Mouse (Mus musculus): Measurements from ENCODE around the gene Susd6.
"Not testable (repeated sequence)": the region's sequence is repeated elsewhere in the genome, so short reads cannot be mapped to it uniquely, and the experiment has no call there.

Susd6 gene

DNA sequence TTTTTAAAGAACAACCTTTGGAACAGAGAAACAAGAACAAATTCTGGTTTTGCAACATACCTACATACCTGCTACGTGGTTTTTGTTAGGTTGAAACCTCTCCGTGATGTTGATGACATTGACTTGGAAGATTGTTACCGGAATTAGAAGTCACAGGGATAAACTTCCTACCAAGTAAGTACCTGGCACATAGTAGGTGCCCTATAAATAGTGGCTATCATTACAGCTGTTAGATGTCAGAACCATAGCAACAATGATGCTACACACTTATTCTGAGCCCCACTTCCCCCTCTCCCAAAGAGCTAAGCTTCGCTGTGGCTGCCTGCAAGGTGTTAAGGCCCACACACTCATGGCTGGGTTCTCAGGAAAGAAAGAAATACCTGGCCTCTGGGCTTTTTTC, 4.7 kb upstream of the Susd6 start:
- no peak for DNase-seq (ENCODE audit: low read depth, low spot score)

GRCm38 (mm10) chr12:80786591-80786990, 3.7 kb upstream of the Susd6 start:
- no peak for DNase-seq (ENCODE audit: low read depth, low spot score)

DNA sequence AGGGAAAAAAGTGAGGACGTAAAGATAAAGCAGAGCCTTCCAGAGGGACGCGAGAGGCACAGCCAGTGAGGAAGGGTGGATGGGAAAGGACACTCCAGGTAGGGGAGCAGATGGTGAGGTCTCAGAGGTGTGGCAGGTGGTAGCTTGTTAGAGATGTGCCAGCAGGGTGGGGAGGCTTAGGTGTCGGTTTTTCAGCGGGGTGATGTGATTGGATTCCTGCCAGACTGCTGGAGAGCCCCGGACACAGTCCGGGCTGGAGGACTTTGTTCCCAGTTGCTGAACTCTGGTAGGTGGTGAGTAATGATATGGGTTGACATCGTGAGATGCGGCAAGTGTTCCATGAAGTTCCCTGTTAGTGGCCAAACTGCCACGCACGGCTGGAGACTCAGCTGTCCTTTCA, 2.7 kb upstream of the Susd6 start:
- DNase-seq (ENCODE audit: low read depth, low spot score) = no peak

DNA sequence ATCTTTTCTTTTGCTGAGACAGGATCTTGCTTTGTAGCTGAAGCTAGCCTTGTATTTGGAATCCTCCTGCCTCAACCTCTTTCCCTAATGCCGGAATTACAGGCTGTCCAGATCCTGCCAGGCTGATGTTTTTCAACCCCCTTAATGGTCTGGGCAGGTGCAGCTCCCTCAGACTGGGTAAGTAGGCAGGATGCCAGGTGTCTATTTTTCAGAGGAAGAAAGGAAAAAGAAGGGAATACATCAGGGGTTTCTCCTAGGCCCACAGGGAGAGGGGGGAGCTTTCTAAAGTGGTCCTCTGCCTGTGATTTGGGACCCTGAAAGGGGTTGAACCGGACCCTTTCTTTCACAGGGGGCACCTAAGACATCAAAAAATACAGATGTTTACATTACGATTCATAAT, 2.1 kb upstream of the Susd6 start:
- no peak for DNase-seq (ENCODE audit: low read depth, low spot score)

- DNase-seq (ENCODE audit: low read depth, low spot score) = not testable (repeated sequence)
Observed at GRCm38 (mm10) chr12:80789276-80789675, 1.0 kb upstream of the Susd6 start.

GRCm38 (mm10) chr12:80790700-80791570, 625 bp downstream of the Susd6 start:
- DNase-seq (ENCODE audit: low read depth, low spot score) = no peak

DNA sequence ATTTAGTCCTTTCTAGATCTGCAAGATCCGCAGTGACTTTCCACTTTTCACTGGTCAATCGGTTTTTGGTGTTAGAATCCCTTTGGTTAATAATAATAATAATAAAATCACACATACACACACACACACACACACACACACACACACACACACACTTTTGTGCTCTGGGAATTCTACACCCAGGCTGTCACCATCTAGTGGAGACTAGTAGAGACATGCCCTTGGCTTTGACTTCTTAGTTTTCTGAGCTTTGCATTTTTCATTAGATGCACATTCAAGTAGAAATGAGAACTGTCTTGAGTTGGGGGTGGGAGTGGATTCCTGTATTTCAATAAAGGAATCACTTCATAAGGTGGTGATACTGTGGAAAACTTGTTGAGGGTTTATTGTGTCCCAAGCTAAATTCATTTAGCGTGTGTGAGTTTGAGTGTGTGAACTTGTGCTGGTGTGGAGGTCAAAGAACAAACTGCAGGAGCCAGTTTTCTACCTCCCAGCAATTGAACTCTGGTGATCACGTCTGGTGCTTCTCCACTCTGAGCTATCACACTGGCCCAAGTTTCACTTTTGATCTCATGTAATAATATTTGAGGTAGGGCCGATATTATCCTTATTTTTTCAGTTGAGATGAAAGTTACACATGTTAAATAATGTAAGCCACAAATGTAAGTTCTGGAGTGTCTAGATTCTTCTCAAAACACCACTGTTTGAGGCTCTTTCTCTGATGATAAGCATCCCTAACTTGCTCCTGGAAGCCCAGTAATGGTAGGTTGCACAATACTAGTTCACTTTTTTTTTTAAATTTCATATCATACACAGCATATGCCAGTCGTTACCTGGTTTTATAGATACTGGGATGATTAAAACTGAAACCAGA, 1.5 kb downstream of the Susd6 start:
- no peak for DNase-seq (ENCODE audit: low read depth, low spot score)

- DNase-seq (ENCODE audit: low read depth, low spot score) = no peak
Observed at GRCm38 (mm10) chr12:80792867-80793266, 2.6 kb downstream of the Susd6 start.

GRCm38 (mm10) chr12:80793535-80793934, 3.2 kb downstream of the Susd6 start:
- DNase-seq (ENCODE audit: low read depth, low spot score) = no peak

DNA sequence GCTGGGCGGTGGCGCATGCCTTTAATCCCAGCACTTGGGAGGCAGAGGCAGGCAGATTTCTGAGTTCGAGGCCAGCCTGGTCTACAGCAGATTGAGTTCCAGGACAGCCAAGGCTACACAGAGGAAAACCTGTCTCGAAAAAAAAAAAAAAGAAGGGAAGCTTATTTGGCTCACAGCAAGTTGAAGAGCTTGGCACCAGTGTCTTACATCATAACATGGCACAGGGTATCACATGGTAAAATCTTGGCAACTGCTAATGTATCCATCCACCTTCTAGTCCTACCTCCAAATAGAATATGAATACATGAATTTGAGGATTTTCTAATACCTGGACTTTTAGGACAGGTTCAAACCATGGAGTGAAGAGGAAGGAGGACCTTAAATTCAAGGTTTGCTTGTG, 4.2 kb downstream of the Susd6 start:
- DNase-seq (ENCODE audit: low read depth, low spot score) = no peak

DNA sequence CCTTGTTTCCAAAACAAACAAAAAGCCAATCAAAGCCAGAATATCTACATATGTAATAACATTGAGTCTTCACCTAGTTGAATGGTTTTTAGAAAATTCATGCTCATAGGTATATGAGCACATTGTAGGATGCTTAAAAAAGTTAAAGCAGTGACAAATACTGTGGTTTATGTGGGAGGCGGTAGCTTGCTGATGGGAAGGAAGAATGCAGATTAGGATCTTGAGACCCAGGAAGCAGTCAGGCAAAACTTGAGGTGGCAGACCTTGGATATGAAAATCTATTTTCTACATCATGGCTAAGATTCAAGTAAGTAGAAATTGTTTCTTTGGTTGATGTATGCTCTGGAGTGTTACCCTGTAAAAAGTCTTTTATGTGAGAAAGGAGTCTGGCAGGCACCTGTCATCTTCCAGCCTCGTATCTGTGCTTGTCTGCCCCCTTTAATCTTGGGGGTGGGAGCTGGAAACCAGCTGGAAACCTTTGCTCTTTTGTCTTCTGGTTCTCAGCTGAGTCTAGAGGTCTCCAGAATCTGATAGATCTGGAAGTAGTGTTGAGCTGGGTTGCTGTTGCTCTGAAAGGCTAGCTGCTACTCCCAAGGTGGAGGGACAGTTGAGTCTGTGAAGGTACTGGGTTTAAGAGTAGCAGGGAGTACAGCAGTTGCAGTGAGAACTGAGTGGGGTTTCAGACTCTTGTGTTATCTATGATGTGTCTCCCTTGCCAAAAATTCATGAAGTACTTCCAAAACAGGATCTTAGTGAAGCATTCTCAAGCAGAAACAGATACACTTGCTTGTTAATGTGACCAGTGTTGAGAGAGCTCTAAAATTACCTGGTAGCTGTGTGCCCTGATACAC, 4.8 kb downstream of the Susd6 start:
- DNase-seq (ENCODE audit: low read depth, low spot score) = no peak

DNA sequence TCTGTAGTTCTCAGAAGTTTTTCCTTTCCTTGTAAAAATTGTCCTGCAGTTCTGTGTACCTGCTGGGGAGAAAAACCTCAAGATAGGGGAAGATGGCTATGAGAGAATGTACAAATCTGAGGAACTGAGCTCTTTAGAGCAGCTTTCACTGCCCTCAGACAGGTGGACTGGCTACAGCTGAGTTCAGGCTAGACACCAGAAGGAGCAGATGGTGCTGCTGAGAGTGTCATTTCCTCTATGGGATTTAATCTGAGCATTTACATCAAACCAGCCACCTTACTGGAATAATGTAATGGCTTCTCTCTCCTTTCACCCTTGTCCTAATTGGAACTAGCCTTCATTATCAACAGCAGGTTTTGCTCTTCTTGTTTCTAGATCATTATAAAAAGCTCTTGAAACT, 8.0 kb downstream of the Susd6 start:
- DNase-seq (ENCODE audit: low read depth, low spot score) = no peak

GRCm38 (mm10) chr12:80800156-80800555, 9.8 kb downstream of the Susd6 start:
- DNase-seq (ENCODE audit: low read depth, low spot score) = no peak

DNA sequence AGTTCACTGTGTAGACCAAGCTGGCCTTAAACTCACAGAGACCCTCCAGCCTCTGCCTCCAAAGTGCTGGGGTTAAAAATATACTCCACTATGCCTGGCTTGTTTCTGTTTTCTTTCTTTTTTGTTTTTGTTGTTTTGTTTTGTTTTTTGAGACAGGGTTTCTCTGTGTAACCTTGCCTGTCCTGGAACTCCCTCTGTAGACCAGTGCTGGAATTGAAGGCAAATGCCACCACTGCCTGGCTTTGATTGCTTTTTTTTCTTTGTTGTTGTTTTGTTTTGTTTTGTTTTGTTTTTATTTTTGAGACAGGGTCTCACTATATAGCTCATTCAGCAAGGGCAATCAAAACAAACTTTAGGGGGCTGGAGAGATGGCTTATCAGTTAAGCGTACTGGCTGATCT, 11.1 kb downstream of the Susd6 start:
- DNase-seq (ENCODE audit: low read depth, low spot score) = no peak

- DNase-seq (ENCODE audit: low read depth, low spot score) = no peak
Observed at GRCm38 (mm10) chr12:80803924-80804323, 13.6 kb downstream of the Susd6 start.

DNA sequence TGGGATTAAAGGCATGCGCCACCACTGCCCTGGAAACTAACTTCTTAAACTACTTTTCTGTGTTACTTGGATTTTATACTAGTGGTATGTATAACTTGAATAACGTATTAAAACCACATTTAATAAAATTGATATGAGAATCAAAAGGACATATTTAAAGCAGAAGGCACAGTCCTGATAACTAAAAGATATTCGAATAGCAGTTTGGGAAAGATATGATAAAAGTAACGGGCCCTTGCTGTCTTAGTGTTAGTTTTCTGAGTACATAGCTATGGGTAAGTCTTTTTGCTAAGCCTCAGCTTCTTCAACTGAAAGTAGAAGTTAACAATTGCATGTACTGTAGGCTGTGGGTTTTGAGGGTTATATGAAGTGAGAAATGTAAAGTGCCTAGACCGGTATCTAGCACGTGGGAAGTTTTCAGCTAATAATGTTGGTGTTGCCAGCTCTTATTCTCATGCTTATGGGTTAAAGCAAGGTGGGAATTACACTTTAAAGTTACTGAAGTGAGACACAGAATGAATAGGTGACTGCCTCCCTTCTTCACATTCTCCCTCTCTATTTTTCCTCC, 14.6 kb downstream of the Susd6 start:
- DNase-seq (ENCODE audit: low read depth, low spot score) = no peak

- no peak for DNase-seq (ENCODE audit: low read depth, low spot score)
Observed at GRCm38 (mm10) chr12:80807451-80808085, 17.3 kb downstream of the Susd6 start.

DNA sequence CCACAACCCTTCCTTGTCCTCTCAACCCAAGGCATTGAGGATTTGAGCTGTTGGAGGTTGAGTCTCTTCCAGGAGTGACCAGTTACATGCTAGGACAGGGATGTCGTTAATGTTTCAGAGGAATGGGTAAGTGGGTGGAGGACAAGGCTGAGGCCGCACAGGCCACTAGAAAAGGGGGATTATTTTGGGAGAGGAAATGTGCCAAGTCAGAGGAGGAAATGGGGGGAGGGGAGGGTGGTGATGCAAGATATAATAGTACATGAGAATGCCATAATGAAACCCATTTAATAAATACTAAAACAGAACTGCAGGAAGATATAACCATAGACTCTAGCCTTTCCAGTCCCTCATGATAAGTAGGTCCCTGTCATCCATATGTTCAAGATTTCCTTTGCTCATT, 19.7 kb downstream of the Susd6 start:
- DNase-seq (ENCODE audit: low read depth, low spot score) = no peak

DNA sequence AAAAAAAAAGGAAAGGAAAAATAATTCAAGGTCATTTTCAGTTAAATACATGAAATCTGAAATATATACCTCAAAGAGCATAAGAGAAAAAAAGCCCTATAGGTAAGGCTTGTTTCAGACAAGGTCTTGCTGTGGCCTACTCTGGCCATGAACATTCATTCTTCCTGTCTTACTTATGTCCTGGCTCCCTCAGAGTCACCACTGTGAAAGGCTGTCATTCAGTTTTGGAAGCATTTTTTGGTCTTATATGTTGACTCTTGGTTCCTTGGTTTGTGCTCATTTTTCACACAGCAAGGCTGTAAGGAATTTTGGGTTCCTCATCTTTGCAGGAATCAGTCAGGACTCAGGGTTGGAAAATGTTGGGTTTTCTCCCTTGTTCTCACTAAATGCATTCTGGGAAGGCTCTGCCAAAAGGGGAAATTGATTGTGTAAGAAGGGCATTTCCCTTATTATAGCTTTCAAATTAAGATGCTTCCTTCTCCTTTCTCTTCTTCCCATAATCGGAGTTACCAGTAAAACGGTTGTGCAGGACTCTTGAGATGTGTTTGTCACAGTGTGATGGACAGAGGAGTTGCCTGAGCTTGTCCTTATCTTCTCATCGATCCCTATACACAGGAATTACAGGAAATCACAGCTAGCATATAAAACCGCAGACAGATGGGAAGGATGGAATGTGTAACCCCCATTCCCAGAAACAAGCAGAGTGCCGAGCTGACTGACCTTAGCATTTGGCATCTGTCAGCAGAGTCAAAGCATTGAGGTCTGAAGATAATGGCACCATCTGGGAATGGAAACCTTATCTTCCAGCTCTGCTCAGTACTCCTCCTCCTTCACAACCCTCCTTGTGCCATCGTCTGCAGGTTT, 21.6 kb downstream of the Susd6 start:
- DNase-seq (ENCODE audit: low read depth, low spot score) = no peak

DNA sequence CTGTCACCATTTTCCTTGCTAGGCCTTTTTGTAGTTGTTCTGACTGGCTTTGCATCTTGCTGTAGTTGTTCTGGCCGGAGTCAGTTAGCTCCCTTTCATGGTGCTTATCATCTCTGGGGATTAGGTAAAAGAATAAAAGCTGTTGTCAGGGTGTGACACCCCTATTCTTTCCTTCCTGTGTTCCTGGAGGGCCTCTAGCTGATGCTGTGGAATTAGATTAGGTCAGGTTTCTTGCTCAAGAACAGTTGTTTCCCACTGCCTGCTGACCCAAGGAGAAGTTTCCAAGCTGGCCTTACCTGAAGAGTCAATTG, 22.2 kb downstream of the Susd6 start:
- no peak for DNase-seq (ENCODE audit: low read depth, low spot score)

Data from c-Kit-negative CD71-positive TER-119-positive erythroid progenitor cells, embryonic 14.5 days (primary cell).